In genomic region chr2:128547079-128547478, GRCm38 (mm10) we compare ENCODE assay signal across 32 mouse cellular contexts. TPM values are rescaled to one million over a fixed set of nuclear protein-coding genes. Genes with fewer than 3 reads are reported as not detected.
DNase-seq lines count a peak whose midpoint lies in the region; ATAC-seq and TF ChIP-seq lines count a peak whose summit lies in the region.
"Had no signal": no experiment of that assay in that cellular context is flagged by ENCODE, and none has a peak within 500 bp of the region (broad histone marks: within the 10 kb centered on the region; RNA-seq: fewer than 3 reads in every experiment).

No protein-coding gene starts in this region.

- H3K9me3 ChIP-seq in embryonic facial prominence, embryonic 14.5 days (ENCODE audit: control insufficient read depth, low read length) = no peaks in the 10 kb centered on the region
- no peaks in the 10 kb centered on the region for H3K9me3 ChIP-seq in embryonic facial prominence, embryonic 10.5 days
- H3K9me3 ChIP-seq in lung, embryonic 16.5 days (ENCODE audit: control insufficient read depth, low read length) = no peaks in the 10 kb centered on the region
- no peaks in the 10 kb centered on the region for H3K9me3 ChIP-seq in lung, postnatal 0 days (ENCODE audit: low read length)
- H3K9me3 ChIP-seq in stomach, embryonic 15.5 days = no peaks in the 10 kb centered on the region
- H3K9me3 ChIP-seq in hindbrain, embryonic 16.5 days (ENCODE audit: control insufficient read depth, low read length) = no peaks in the 10 kb centered on the region
- H3K9me3 ChIP-seq: embryonic facial prominence, embryonic 13.5 days; forebrain, embryonic 12.5 days; forebrain, embryonic 15.5 days; heart, embryonic 10.5 days; heart, embryonic 13.5 days; hindbrain, embryonic 12.5 days; hindbrain, embryonic 15.5 days had no signal

- ATAC-seq in embryonic facial prominence, embryonic 14.5 days (ENCODE audit: low read depth) = no peak
- no peak for ATAC-seq in lung, embryonic 16.5 days (ENCODE audit: low read depth)
- ATAC-seq in lung, postnatal 0 days = no peak
- no peak for ATAC-seq in stomach, embryonic 15.5 days (ENCODE audit: insufficient read depth, low FRiP score, low read depth)
- no peak for ATAC-seq in hindbrain, embryonic 16.5 days
- ATAC-seq: forebrain, embryonic 15.5 days; Patski had no signal

- H3K4me3 ChIP-seq in embryonic facial prominence, embryonic 14.5 days (ENCODE audit: low read depth, low read length) = no peak overlapping the region
- H3K4me3 ChIP-seq in embryonic facial prominence, embryonic 10.5 days = no peak overlapping the region
- no peak overlapping the region for H3K4me3 ChIP-seq in lung, embryonic 16.5 days (ENCODE audit: low read length)
- H3K4me3 ChIP-seq in lung, postnatal 0 days (ENCODE audit: low read depth, low read length) = no peak overlapping the region
- no peak overlapping the region for H3K4me3 ChIP-seq in stomach, embryonic 15.5 days (replicated peaks)
- H3K4me3 ChIP-seq in hindbrain, embryonic 16.5 days (ENCODE audit: low read length) = no peak overlapping the region
- H3K4me3 ChIP-seq: embryonic facial prominence, embryonic 13.5 days; forebrain, embryonic 12.5 days; forebrain, embryonic 15.5 days; heart, embryonic 10.5 days; heart, embryonic 13.5 days; hindbrain, embryonic 12.5 days; hindbrain, embryonic 15.5 days had no signal

- H3K36me3 ChIP-seq in embryonic facial prominence, embryonic 14.5 days (ENCODE audit: control insufficient read depth, insufficient read depth, low read length) = no peaks in the 10 kb centered on the region
- no peaks in the 10 kb centered on the region for H3K36me3 ChIP-seq in embryonic facial prominence, embryonic 10.5 days (replicated peaks)
- H3K36me3 ChIP-seq in lung, embryonic 16.5 days (ENCODE audit: control insufficient read depth, insufficient read depth, low read length) = no peaks in the 10 kb centered on the region
- no peaks in the 10 kb centered on the region for H3K36me3 ChIP-seq in lung, postnatal 0 days (ENCODE audit: insufficient read depth, low read length)
- no peaks in the 10 kb centered on the region for H3K36me3 ChIP-seq in stomach, embryonic 15.5 days
- H3K36me3 ChIP-seq in hindbrain, embryonic 16.5 days (ENCODE audit: control insufficient read depth, insufficient read depth, low read length) = no peaks in the 10 kb centered on the region
- H3K36me3 ChIP-seq: embryonic facial prominence, embryonic 13.5 days; forebrain, embryonic 12.5 days; forebrain, embryonic 15.5 days; heart, embryonic 10.5 days; heart, embryonic 13.5 days; hindbrain, embryonic 12.5 days; hindbrain, embryonic 15.5 days had no signal

- H3K27me3 ChIP-seq in embryonic facial prominence, embryonic 14.5 days (replicated peaks; ENCODE audit: control insufficient read depth, insufficient read depth, low read length) = no peaks in the 10 kb centered on the region
- H3K27me3 ChIP-seq in embryonic facial prominence, embryonic 10.5 days (replicated peaks; ENCODE audit: low read depth, poor library complexity, severe bottlenecking) = no peaks in the 10 kb centered on the region
- H3K27me3 ChIP-seq in lung, embryonic 16.5 days (ENCODE audit: control insufficient read depth, insufficient read depth, low read depth, low read length) = no peaks in the 10 kb centered on the region
- no peaks in the 10 kb centered on the region for H3K27me3 ChIP-seq in lung, postnatal 0 days (replicated peaks; ENCODE audit: insufficient read depth, low read length)
- H3K27me3 ChIP-seq in stomach, embryonic 15.5 days (replicated peaks) = no peaks in the 10 kb centered on the region
- H3K27me3 ChIP-seq in hindbrain, embryonic 16.5 days (replicated peaks; ENCODE audit: control insufficient read depth, insufficient read depth, low read length) = no peaks in the 10 kb centered on the region
- H3K27me3 ChIP-seq: embryonic facial prominence, embryonic 13.5 days; forebrain, embryonic 12.5 days; forebrain, embryonic 15.5 days; hindbrain, embryonic 12.5 days; hindbrain, embryonic 15.5 days; Patski had no signal

- peak overlapping the region; percentile 21; the same call in 1 of the 2 replicates for H3K27ac ChIP-seq in embryonic facial prominence, embryonic 14.5 days (replicated peaks; ENCODE audit: low read depth, low read length)
- no peak overlapping the region for H3K27ac ChIP-seq in embryonic facial prominence, embryonic 10.5 days (replicated peaks)
- H3K27ac ChIP-seq in lung, embryonic 16.5 days (ENCODE audit: low read length) = 0 out of 2 replicates have a peak overlapping the region, but pooled peaks have one; percentile 13
- H3K27ac ChIP-seq in lung, postnatal 0 days (ENCODE audit: low read length) = no peak overlapping the region
- peak overlapping the region; percentile 51; the same call in 1 of the 2 replicates for H3K27ac ChIP-seq in stomach, embryonic 15.5 days
- H3K27ac ChIP-seq in hindbrain, embryonic 16.5 days (ENCODE audit: low read depth, low read length) = no peak overlapping the region
- H3K27ac ChIP-seq: embryonic facial prominence, embryonic 13.5 days; forebrain, embryonic 12.5 days; forebrain, embryonic 15.5 days; heart, embryonic 10.5 days; heart, embryonic 13.5 days; hindbrain, embryonic 12.5 days; hindbrain, embryonic 15.5 days had no signal

- peaks cover 33% of the 10 kb centered on the region for H3K4me1 ChIP-seq in embryonic facial prominence, embryonic 14.5 days (ENCODE audit: control insufficient read depth, insufficient read depth, low read length)
- peaks cover 30% of the 10 kb centered on the region for H3K4me1 ChIP-seq in embryonic facial prominence, embryonic 10.5 days
- peaks cover 26% of the 10 kb centered on the region for H3K4me1 ChIP-seq in lung, embryonic 16.5 days (replicated peaks; ENCODE audit: control insufficient read depth, insufficient read depth, low read length)
- H3K4me1 ChIP-seq in lung, postnatal 0 days (ENCODE audit: insufficient read depth, low read depth, low read length) = peaks cover 6% of the 10 kb centered on the region; the same call in 1 of the 2 replicates
- peaks cover 43% of the 10 kb centered on the region for H3K4me1 ChIP-seq in stomach, embryonic 15.5 days
- H3K4me1 ChIP-seq in hindbrain, embryonic 16.5 days (ENCODE audit: control insufficient read depth, insufficient read depth, low read depth, low read length) = peaks cover 6% of the 10 kb centered on the region
- H3K4me1 ChIP-seq: forebrain, embryonic 15.5 days had no signal

- TF ChIP-seq EP300 in lung, postnatal 0 days (IDR thresholded peaks at IDR 0.05) = no peak

- 48% methylated on average over 10 of the region's 10 CpGs for WGBS in embryonic facial prominence, embryonic 14.5 days
- WGBS in embryonic facial prominence, embryonic 10.5 days = 85% methylated on average over 10 of the region's 10 CpGs
- WGBS in lung, embryonic 16.5 days = 59% methylated on average over 10 of the region's 10 CpGs
- WGBS in lung, postnatal 0 days = 63% methylated on average over 10 of the region's 10 CpGs
- WGBS in stomach, embryonic 15.5 days = 42% methylated on average over 10 of the region's 10 CpGs
- 81% methylated on average over 10 of the region's 10 CpGs for WGBS in hindbrain, embryonic 16.5 days

- H3K9ac ChIP-seq in embryonic facial prominence, embryonic 14.5 days (ENCODE audit: low read depth, low read length) = no peak overlapping the region
- H3K9ac ChIP-seq in lung, embryonic 16.5 days (ENCODE audit: low read length) = no peak overlapping the region
- H3K9ac ChIP-seq in lung, postnatal 0 days (replicated peaks; ENCODE audit: low read depth) = no peak overlapping the region
- H3K9ac ChIP-seq in stomach, embryonic 15.5 days = no peak overlapping the region
- H3K9ac ChIP-seq in hindbrain, embryonic 16.5 days (ENCODE audit: low read depth, low read length) = no peak overlapping the region
- H3K9ac ChIP-seq: embryonic facial prominence, embryonic 13.5 days; forebrain, embryonic 12.5 days; forebrain, embryonic 15.5 days; heart, embryonic 13.5 days; hindbrain, embryonic 12.5 days; hindbrain, embryonic 15.5 days had no signal

- no peak for TF ChIP-seq CTCF in lung, postnatal 0 days (IDR thresholded peaks at IDR 0.05)

- DNase-seq in embryonic facial prominence, embryonic 14.5 days (ENCODE audit: low spot score) = peak; percentile 83
- DNase-seq in embryonic facial prominence, embryonic 10.5 days (ENCODE audit: low spot score) = no peak
- no peak for DNase-seq in lung, postnatal 0 days (ENCODE audit: low spot score)
- DNase-seq in fat pad, adult 2 months (ENCODE audit: extremely low read depth, low read depth, low spot score) = peak; percentile 23
- DNase-seq in heart, adult 8-10 months (ENCODE audit: low spot score) = no peak
- DNase-seq: adrenal gland, postnatal 14 days; cerebellum, adult 11 months; cerebellum, adult 2 months; cerebellum, adult 9-11 months; cerebellum, postnatal 25 days; gastrocnemius, postnatal 25 days; heart, adult 18-20 months; heart, postnatal 14 days; heart, postnatal 4 days had no signal

- H3K4me2 ChIP-seq in embryonic facial prominence, embryonic 14.5 days (ENCODE audit: low read depth, low read length) = no peak overlapping the region
- H3K4me2 ChIP-seq in lung, embryonic 16.5 days (ENCODE audit: low read depth, low read length) = no peak overlapping the region
- H3K4me2 ChIP-seq in lung, postnatal 0 days (replicated peaks; ENCODE audit: low read depth, low read length) = no peak overlapping the region
- H3K4me2 ChIP-seq in stomach, embryonic 15.5 days = no peak overlapping the region
- H3K4me2 ChIP-seq in hindbrain, embryonic 16.5 days (ENCODE audit: low read length) = no peak overlapping the region
- H3K4me2 ChIP-seq: embryonic facial prominence, embryonic 13.5 days; forebrain, embryonic 12.5 days; forebrain, embryonic 15.5 days; heart, embryonic 13.5 days; hindbrain, embryonic 12.5 days; hindbrain, embryonic 15.5 days had no signal

RNA-seq across cellular contexts. Expression of gene Spdye4c, which starts 43.9 kb away (rescaled TPM):
- polyA plus RNA-seq in embryonic facial prominence, embryonic 14.5 days (2014; fragmentation: Nextera tagmentation; extraction: Ambion mirVana) = not detected in 2 replicates
- polyA plus RNA-seq in embryonic facial prominence, embryonic 10.5 days (2016; fragmentation: Nextera tagmentation; extraction: Ambion mirVana) = not detected in 2 replicates
- not detected in 2 replicates for polyA plus RNA-seq in lung, embryonic 16.5 days (2015; fragmentation: Nextera tagmentation; extraction: Ambion mirVana)
- polyA plus RNA-seq in lung, postnatal 0 days (2015; fragmentation: Nextera tagmentation; extraction: Ambion mirVana) = not detected in 2 replicates
- polyA plus RNA-seq in stomach, embryonic 15.5 days (2015; fragmentation: Nextera tagmentation; extraction: Ambion mirVana) = not detected in 2 replicates
- not detected in 2 replicates for polyA plus RNA-seq in hindbrain, embryonic 16.5 days (2015; fragmentation: Nextera tagmentation; extraction: Ambion mirVana)
- total RNA-seq in heart, adult 8-10 months (2022) = not detected
- total RNA-seq: adrenal gland, adult 18-20 months; adrenal gland, postnatal 14 days; adrenal gland, postnatal 4 days; common myeloid progenitor, adult 5-6 weeks; ES-E14; gastrocnemius, adult 8-10 months; gastrocnemius, postnatal 25 days; heart, adult 18-20 months; heart, postnatal 14 days; heart, postnatal 4 days had no signal
- polyA plus RNA-seq: cerebellum, adult 2 months; embryonic facial prominence, embryonic 13.5 days; forebrain, embryonic 12.5 days; forebrain, embryonic 15.5 days; gonadal fat pad, adult 2 months; heart, embryonic 10.5 days; heart, embryonic 13.5 days; heart, embryonic 16.5 days; hindbrain, embryonic 12.5 days; hindbrain, embryonic 15.5 days; Patski had no signal

Comparison
In these comparisons a context has a peak if more than half of its experiments do, and no peak if none do; other contexts are left out.
1. DNase-seq: peak in embryonic facial prominence, embryonic 14.5 days (single experiment) and fat pad, adult 2 months (single experiment); none in embryonic facial prominence, embryonic 10.5 days (single experiment), lung, postnatal 0 days (single experiment) and heart, adult 8-10 months (single experiment).
2. H3K27ac ChIP-seq: peak in embryonic facial prominence, embryonic 14.5 days (single experiment), lung, embryonic 16.5 days (single experiment) and stomach, embryonic 15.5 days (single experiment); none in embryonic facial prominence, embryonic 10.5 days (single experiment), lung, postnatal 0 days (single experiment) and hindbrain, embryonic 16.5 days (single experiment).